Mouse (Mus musculus): Measurements from ENCODE around the gene Mfsd6l.

Gene Mfsd6l

DNA sequence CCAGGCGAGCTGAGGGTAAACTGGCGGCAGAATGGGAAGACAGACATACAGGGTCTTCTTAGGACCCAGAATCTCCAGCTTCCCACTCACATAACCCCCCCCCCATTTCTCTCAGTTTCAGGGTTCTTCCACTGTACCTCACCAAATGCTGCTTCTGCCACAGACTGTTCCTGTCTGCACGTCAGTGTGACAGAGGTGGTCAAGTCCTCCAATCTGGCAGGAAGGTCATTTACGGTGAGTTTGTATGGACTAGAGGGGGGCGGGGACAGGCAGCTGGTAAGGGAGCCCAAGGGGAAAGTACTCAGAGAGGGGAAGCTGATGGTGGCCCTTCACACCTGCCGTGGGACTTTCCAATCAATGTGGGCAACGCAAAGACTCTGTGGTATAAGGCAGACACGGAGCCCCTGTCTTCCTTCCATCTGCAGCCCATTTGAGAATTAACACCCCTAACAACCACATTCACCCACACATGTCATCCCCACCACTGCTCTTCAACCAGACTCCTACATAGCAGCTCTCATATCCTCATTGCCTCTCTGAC, 10.2 kb upstream of the Mfsd6l start:
- in situ Hi-C loops (cut with MboI; ENCODE audit: low pct_unique_long_range_greater_than_20kb in 1 of 2, low sequenced_read_pairs in 2 of 2, unreplicated experiment in 1 of 2): no loop called here

DNA sequence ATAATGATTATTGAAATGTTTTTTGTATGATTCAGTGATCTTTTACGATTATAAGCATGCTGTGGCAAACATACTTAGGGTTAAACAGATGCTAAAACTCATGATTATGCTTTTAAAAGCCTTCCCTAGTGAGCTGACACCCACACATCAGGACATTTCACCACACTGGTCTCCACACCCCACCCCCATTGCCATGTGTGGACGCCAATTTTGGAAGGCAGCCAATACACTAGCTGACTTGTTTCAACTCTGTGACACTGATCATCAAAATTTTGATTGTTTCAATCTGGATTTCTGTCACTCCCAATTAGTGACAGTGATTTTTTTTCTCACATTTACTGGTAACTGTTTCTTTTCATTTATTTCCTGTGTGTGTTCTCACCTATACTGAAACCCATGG, 8.5 kb upstream of the Mfsd6l start:
- in situ Hi-C loops (cut with MboI; ENCODE audit: low pct_unique_long_range_greater_than_20kb in 1 of 2, low sequenced_read_pairs in 2 of 2, unreplicated experiment in 1 of 2): no loop called here

DNA sequence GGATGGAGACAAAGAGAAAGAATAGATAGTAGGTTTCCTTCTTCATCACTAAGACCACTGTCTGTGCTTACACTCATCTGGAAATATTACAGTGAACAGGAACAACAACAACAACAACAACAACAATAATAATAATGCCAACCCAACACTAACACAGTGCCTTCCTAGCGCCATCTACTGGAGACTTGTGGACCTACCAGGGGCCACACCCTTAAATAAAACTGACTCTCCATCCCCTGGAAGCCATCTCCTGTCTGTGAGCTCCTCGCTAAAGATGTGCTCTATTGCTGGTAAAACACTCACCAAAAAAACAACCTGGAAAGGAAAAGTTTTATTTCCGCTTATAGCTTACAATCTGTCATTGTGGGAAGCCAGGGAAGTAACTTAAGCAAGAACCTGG, 6.4 kb upstream of the Mfsd6l start:
- in situ Hi-C loops (cut with MboI; ENCODE audit: low pct_unique_long_range_greater_than_20kb in 1 of 2, low sequenced_read_pairs in 2 of 2, unreplicated experiment in 1 of 2): no loop called here

DNA sequence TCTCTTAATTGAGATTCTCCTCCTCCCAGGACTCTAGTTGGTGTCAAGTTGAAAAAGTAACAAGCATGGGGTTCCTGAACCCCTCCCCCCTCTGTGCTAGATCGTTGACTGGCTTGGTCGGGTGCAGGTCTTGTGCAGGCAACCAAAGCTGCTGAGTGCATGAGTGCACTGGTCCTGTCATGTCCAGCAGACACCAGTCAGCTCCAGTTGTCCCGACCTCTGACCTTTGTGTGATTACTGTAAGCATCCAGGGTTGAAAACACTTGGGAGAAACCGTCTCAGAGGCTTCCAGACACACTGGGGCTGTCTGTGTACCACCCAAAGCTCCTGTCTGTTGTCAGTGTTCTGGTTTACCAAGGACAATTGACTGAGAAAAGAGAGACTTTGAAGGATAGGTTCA, 5.6 kb upstream of the Mfsd6l start:
- in situ Hi-C loops (cut with MboI; ENCODE audit: low pct_unique_long_range_greater_than_20kb in 1 of 2, low sequenced_read_pairs in 2 of 2, unreplicated experiment in 1 of 2): loop anchor here in 1 of 2 experiments (5.0 kb wide), 1 partner anchor 63 kb away; no protein-coding TSS in a partner anchor

DNA sequence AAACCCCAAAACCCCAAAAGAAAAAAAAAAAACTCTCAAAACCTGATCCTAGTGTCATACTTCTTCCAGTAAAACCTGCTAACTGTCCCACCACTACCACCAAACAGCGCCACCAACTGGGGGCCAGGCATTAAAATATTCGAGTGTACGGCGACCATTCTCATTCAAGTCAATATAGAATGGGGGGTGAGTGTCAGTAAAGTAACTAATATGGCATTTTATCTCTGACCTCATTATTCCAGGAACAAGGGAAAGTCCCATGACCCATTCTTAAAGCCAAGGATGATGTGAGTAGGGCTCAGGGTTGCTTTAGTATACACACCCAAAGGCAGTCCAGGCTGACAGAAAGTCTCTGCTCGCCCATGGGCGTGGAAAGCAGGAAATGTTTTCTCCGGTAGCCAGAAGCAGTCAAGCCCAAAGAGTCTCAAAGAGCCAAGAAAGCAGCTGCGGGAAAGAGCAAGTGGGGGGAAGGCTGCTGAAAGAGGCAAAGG, 2.0 kb upstream of the Mfsd6l start:
- in situ Hi-C loops (cut with MboI; ENCODE audit: low pct_unique_long_range_greater_than_20kb in 1 of 2, low sequenced_read_pairs in 2 of 2, unreplicated experiment in 1 of 2): loop anchor here in 1 of 2 experiments (5.0 kb wide), 1 partner anchor 67 kb away; no protein-coding TSS in a partner anchor

DNA sequence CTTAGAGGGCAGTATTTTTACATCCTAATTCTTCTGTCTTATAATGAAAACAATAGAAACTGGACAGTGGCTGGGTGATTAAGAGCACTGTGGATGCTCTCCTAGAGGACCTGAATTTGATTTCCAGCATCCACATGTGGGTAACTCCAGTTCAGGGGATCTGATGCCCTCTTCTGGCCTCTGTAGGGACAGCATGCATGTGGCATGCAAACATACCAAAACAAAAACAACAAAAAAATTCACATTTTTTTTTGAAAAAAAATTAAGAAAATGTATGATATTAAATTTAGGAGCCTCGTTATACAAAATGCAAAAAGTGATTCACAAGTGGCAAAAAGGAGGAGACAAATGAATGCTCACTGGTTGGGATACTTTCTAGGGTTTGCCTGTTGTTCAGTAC, 3.6 kb downstream of the Mfsd6l start:
- in situ Hi-C loops (cut with MboI; ENCODE audit: low pct_unique_long_range_greater_than_20kb in 1 of 2, low sequenced_read_pairs in 2 of 2, unreplicated experiment in 1 of 2): no loop called here

DNA sequence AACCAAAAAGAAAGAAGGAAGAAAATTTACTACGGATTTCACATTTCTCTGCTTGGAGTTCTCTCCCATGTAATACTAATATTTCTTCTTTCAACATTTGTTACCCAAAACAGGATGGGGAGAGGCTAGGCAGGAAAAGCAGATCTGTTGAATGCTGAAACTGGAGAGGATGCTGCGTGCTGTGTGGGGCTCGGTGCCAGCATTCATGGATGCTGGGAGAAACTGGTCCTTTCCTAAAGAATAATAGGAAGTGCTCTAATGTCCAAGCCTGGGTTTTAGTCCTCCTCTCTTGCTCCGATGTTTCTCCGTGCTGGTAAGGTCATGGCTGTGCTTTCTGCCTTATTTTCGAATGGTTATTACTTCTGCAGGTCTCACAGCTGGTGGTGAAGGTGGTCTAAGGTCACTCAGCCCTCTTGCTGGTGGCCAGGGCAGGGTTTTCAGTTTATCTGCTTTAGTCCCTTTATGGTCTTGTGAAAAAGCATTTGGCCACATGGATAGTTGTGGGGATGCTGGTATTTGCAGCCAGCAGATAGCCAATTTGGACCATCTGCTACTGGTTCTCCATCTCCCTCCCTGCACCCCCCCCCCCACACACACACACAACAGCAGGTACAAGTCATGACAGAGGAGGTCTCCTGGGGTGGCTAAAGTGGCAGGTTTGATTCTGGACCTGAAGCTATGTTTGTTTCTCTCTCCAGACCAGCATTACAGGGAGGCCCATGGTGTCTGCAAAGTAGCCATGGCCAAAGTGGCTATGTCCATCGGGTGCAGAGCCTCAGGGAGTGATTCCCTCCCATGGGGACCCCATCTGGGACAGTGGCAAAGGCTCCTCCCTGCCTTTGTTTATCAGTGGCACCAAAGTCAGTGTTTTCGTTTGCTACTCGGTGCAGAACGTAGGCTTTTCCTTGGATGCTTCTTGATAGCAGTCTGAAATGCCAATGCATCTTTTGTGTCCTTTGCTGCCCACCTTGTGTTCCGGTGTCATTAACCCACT, 6.3 kb downstream of the Mfsd6l start:
- in situ Hi-C loops (cut with MboI; ENCODE audit: low pct_unique_long_range_greater_than_20kb in 1 of 2, low sequenced_read_pairs in 2 of 2, unreplicated experiment in 1 of 2): no loop called here

DNA sequence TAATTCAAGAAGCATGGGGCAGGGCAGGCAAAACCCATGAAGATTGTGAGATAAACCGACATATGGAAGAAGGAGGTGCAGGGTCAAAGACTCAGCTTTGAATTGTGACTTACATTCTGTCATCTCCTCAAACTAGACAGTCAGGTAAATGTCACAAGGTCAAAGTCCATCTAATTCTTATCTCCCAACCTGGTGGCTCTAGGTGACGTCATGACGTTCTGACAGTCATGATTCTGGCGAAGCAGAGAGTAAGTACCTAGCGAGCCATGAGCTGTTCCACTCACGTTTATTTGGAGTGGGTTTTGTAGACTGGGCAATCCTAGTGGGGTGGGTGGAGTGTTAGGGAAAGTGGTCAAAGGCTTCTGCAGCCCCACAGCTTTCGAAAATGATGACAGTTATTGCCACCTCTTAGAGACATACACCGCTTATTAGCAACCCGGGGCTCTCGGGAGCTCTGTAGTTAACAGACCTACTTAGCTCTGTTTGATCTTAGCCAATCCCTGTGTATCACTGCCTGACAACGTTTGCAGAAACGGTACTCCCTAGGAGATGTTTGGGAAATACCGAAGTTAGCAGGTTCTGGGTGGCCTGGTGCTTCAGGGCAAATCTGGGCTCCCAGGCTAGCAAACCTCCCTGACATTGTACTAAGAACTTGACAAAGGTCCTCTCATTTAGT, 8.5 kb downstream of the Mfsd6l start:
- in situ Hi-C loops (cut with MboI; ENCODE audit: low pct_unique_long_range_greater_than_20kb in 1 of 2, low sequenced_read_pairs in 2 of 2, unreplicated experiment in 1 of 2): no loop called here

DNA sequence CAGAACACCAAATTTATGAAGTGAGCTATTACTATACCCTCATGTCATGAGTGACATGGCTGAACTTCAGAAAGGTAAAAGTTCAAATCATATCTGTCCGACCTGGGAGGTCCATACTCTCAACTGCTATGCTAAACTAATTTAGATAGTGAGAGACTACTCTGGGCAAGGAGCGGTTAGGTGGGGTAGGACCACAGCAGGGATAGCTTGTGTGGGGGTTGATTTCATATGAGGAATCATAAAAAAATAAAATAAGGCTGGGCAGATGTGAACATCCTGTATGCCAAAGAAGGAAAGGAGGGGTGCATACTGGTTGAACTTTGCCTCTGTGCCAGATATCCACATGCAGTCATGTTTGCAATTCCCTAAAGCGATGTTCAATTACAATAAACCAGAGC, 9.0 kb downstream of the Mfsd6l start:
- in situ Hi-C loops (cut with MboI; ENCODE audit: low pct_unique_long_range_greater_than_20kb in 1 of 2, low sequenced_read_pairs in 2 of 2, unreplicated experiment in 1 of 2): no loop called here

DNA sequence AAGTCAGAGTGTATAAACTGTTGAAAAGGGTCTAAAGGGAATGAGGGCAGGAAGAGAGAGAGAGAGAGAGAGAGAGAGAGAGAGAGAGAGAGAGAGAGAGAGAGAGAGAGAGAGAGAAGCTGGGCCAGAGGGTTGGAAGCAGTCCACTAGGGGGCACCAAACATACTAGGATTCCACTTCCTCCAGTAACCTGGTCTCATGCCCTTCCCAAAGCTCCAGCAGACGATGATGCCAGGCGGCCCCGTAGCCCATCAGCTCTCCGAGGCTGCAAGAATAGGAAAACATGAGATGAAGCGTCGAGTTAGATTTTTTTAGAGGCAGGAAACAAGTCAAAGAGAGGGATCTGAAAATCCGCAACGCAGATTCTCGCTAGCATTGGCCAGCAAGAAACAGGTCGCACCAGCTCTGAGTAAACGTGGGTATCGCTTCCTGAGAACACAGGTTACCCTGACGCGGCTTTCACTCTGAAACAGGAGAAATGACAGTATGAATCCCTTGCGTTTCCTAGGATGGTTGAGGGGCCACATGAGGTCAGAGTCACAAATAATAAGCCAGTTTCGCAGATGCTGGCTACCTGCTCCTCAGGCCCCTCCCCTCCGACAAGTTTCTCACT, 10.6 kb downstream of the Mfsd6l start:
- in situ Hi-C loops (cut with MboI; ENCODE audit: low pct_unique_long_range_greater_than_20kb in 1 of 2, low sequenced_read_pairs in 2 of 2, unreplicated experiment in 1 of 2): no loop called here

DNA sequence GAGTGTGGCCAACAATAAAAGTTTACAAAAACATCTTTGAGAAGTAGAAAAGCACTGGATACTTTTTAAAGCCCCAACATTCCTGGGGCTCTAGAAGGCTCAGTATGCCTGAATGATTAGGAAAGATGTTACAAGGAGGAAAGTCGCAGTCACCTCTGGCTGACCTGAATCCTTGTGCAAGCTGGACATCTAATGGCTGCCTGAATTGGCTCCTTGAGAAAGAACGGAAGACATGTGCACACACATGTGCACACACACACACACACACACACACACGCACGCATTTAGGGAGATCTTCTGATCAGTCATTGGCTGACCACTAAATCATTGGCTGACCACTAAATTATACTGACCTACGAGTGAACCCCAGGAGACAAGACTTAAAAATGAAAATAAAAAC, 14.9 kb downstream of the Mfsd6l start:
- in situ Hi-C loops (cut with MboI; ENCODE audit: low pct_unique_long_range_greater_than_20kb in 1 of 2, low sequenced_read_pairs in 2 of 2, unreplicated experiment in 1 of 2): loop anchor here in 1 of 2 experiments (10.0 kb wide), 1 partner anchor 144 kb away; no protein-coding TSS in a partner anchor

DNA sequence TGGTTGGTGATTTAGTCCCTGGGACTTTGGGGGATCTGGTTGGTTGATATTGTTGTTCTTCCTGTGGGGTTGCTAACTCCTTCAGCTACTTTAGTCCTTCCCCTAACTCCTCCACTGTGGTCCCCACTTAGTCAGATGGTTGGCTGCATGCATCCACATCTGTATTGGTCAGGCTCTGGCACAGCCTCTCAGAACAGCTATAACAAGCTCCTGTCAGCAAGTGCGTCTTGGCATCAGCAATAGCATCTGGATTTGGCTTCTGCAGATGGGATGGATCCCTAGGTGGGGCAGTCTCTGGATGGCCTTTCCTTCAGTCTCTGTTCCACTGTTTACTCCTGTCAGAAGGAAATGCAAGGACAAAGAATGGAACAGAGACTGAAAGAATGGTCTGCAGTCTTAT, 21.1 kb downstream of the Mfsd6l start:
- in situ Hi-C loops (cut with MboI; ENCODE audit: low pct_unique_long_range_greater_than_20kb in 1 of 2, low sequenced_read_pairs in 2 of 2, unreplicated experiment in 1 of 2): loop anchor here in 1 of 2 experiments (10.0 kb wide), 1 partner anchor 138 kb away; no protein-coding TSS in a partner anchor

DNA sequence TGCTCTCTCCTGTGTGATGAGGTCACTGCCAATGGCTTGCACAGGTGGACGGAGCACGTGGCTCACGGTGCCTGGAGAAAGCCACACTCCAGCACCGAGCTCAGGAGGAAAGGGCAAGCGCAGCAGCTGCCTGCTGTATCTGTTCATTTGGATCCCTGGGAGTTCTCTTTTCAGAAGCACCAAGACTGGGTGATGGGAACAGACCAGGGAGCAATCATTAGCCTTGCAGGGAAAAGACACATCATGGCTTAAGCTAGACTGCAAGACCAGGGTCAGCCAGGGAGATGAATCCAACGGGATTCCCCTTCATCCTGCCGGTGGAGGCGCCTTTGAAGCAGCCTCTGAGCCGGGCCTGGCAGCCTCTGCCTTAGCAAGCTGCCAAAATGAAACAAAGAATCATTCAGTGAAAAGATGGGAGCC, 23.5 kb downstream of the Mfsd6l start:
- in situ Hi-C loops (cut with MboI; ENCODE audit: low pct_unique_long_range_greater_than_20kb in 1 of 2, low sequenced_read_pairs in 2 of 2, unreplicated experiment in 1 of 2): loop anchor here in 1 of 2 experiments (10.0 kb wide), 1 partner anchor 135 kb away; no protein-coding TSS in a partner anchor

DNA sequence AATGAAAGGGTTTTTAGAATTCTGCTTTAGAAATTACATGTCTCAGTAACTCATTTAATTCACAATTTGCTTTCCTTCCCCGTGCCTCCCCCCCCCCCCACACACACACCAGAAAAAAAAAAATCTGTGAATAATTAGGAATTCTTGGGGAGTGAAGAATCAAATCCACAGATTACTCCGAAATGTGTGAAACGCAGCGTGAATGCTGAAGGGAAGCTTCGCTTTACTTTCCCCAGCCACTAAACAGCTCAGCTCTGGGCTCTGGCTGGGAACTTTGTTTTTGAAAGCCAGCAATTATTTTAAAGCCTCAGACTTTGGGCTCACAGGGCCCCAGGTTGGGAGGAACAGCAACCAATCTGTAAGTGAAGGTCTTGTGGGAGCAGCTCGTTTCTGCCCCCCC, 24.6 kb downstream of the Mfsd6l start:
- in situ Hi-C loops (cut with MboI; ENCODE audit: low pct_unique_long_range_greater_than_20kb in 1 of 2, low sequenced_read_pairs in 2 of 2, unreplicated experiment in 1 of 2): loop anchor here in 1 of 2 experiments (10.0 kb wide), 1 partner anchor 134 kb away; no protein-coding TSS in a partner anchor

DNA sequence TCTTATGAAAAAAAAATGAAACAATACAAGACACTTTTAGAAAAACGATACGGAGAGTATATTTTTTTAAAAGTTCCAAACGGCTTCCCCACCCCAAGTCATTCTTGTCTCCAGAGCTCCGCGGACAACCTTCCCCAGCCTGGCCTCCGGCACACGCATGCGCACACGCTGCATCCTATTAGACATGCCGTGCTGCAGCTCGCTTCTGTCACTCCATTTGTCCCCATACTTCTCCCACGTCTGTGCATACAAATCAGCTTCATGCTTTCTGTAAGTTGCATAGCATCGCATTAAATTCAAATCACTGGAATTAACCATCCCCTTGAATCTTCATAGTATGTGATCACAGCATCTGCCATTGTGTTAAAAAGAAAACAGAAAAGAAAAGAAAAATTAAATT, 27.2 kb downstream of the Mfsd6l start:
- in situ Hi-C loops (cut with MboI; ENCODE audit: low pct_unique_long_range_greater_than_20kb in 1 of 2, low sequenced_read_pairs in 2 of 2, unreplicated experiment in 1 of 2): loop anchor here in 1 of 2 experiments (10.0 kb wide), 1 partner anchor 132 kb away; no protein-coding TSS in a partner anchor

DNA sequence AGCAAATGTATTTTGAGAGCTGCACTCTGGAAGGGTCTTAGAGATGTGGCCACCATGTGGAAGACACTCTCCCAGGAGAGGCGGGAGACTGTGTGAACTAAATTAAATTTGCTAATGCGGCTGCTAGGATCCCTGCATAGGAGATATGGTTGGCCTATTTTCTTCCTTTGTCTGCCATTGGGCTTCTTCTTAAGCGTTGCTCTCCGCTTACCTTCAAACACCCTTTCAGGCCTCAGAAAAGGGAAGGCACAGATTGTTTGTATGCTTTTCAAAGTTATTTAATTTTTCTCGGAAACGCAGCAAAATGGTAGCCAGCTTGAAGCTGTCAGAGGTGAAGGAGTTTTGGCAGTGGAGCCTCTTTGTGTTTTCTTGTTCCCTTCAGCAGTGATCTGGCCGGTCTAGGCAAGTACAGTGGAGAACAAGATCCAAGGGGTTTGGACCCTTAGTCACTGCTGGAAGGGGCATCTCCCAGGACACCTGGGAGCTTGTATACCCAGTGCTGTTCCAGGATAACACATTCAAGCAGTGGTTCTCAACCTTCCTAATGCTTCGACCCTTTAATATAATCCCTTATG, 28.0 kb downstream of the Mfsd6l start:
- in situ Hi-C loops (cut with MboI; ENCODE audit: low pct_unique_long_range_greater_than_20kb in 1 of 2, low sequenced_read_pairs in 2 of 2, unreplicated experiment in 1 of 2): loop anchor here in 1 of 2 experiments (10.0 kb wide), 1 partner anchor 131 kb away; no protein-coding TSS in a partner anchor

DNA sequence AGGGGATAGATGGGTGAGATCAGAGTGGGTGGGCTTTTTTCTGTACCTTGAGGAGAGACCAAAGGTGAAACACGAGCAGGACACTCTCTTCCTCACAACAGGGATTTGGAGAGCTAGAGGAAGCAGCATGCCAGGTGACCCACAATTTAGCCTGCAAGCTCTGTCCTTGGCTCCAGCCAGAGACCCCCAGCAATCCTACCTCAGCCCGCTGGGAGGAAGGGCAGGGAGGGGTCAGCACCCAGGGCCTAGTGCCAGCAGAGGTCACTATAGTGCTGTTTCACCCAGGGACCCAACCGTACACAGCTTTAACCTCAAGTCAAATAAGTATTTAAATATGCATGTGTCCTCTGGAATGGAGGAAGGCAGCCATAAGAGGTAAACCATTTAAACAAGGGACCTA, 29.9 kb downstream of the Mfsd6l start:
- in situ Hi-C loops (cut with MboI; ENCODE audit: low pct_unique_long_range_greater_than_20kb in 1 of 2, low sequenced_read_pairs in 2 of 2, unreplicated experiment in 1 of 2): loop anchor here in 1 of 2 experiments (10.0 kb wide), 1 partner anchor 129 kb away; no protein-coding TSS in a partner anchor

DNA sequence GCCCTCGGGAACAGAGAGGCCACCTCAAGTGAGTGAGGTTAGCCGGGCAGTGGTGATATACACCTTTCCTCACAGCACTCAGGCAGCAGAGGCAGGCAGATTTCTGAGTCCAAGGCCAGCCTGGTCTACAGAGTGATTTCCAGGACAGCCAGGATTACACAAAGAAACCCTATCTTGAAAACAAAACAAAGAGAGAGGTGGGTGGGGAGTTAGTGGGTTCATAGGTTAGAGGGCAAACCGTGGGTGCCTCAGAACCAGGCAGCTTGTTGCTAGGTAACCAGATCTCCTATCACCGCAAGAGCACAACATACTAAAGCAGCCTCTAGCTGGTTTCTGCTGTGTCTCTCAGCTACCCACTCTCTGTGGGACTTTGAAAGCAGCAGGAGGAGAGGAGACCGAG, 30.7 kb downstream of the Mfsd6l start, which contains the start of gene Ccdc42:
Gene Ccdc42, plus strand, starts transcription at position 301 of the 400 bp plus-strand sequence.
- in situ Hi-C loops (cut with MboI; ENCODE audit: low pct_unique_long_range_greater_than_20kb in 1 of 2, low sequenced_read_pairs in 2 of 2, unreplicated experiment in 1 of 2): loop anchor here in 1 of 2 experiments (10.0 kb wide), 1 partner anchor 128 kb away; no protein-coding TSS in a partner anchor

All from mouse embryonic stem cell (cell line).